Mouse (Mus musculus) stomach, postnatal 0 days (tissue): ENCODE measurements around the gene Eif4ebp2. TPM values are rescaled to one million over a fixed set of nuclear protein-coding genes. Genes with fewer than 3 reads are reported as not detected.

ENCODE experiments used
- ATAC-seq: fragments of 200-750 bp; cut with Nextera tagmentation; 2 replicates; pipeline ENCODE4 v1.8.0; 2017; ENCODE audit not compliant: low FRiP score, low TSS enrichment
- DNase-seq: peaks from one replicate; pipeline ENCODE4 v3.0.0-alpha.2; 2016; ENCODE audit warnings: low spot score
- H3K27ac ChIP-seq: fragments of 300-500 bp; sonication (generic); replicated peaks from 2 replicates; pipeline ENCODE4 v1.5.1; 2014; ENCODE audit warnings: mild to moderate bottlenecking, control low read depth
- H3K27me3 ChIP-seq: fragments of 300-500 bp; sonication (generic); 2 replicates; pipeline ENCODE4 v1.6.1; 2014; ENCODE audit warnings: low read length; ENCODE audit not compliant: control insufficient read depth, insufficient read depth
- H3K36me3 ChIP-seq: fragments of 300-500 bp; sonication (generic); 2 replicates; pipeline ENCODE4 v1.6.1; 2014; ENCODE audit warnings: low read length, mixed read lengths; ENCODE audit not compliant: control insufficient read depth, insufficient read depth
- H3K4me1 ChIP-seq: fragments of 300-500 bp; sonication (generic); replicated peaks from 2 replicates; pipeline ENCODE4 v1.6.1; 2014; ENCODE audit warnings: antibody characterized with exemption; ENCODE audit not compliant: control insufficient read depth, insufficient read depth
- H3K4me2 ChIP-seq: fragments of 300-500 bp; sonication (generic); replicated peaks from 2 replicates; pipeline ENCODE4 v1.6.1; 2014; ENCODE audit warnings: low read depth, mild to moderate bottlenecking, control low read depth, moderate library complexity
- H3K4me3 ChIP-seq: fragments of 300-500 bp; sonication (generic); 2 replicates; pipeline ENCODE4 v1.5.1; 2014; ENCODE audit warnings: low read depth, low read length, control low read depth
- H3K9ac ChIP-seq: fragments of 300-500 bp; sonication (generic); 2 replicates; pipeline ENCODE4 v1.6.1; 2014; ENCODE audit warnings: mild to moderate bottlenecking, low read length, control low read depth, mixed read lengths
- H3K9me3 ChIP-seq: fragments of 300-500 bp; sonication (generic); 2 replicates; pipeline ENCODE4 v1.6.1; 2016; ENCODE audit warnings: low read length; ENCODE audit not compliant: control insufficient read depth
- CTCF ChIP-seq: IDR thresholded peaks from 2 replicates; pipeline ENCODE4 v1.5.1; 2016; ENCODE audit warnings: antibody characterized with exemption, low read depth, mild to moderate bottlenecking, moderate library complexity
- EP300 ChIP-seq: optimal IDR thresholded peaks from 2 replicates; pipeline ENCODE3; 2016; ENCODE audit warnings: antibody characterized with exemption
- WGBS: fragments of 180-500 bp; shearing (Covaris S2); extraction: QIAGEN DNeasy Blood & Tissue Kit; methylation state at CpG from one replicate; pipeline ENCODE4 v1.1.7; 2014; 5-methylcytosine and 5-hydroxymethylcytosine counted together
- polyA plus RNA-seq: library from polyadenylated mRNA; unstranded; fragments of >200 nt; fragmentation: Nextera tagmentation; extraction: Ambion mirVana; gene quantifications from 2 replicates; pipeline ENCODE4 v1.2.1, GENCODE M21; 2015

Eif4ebp2 gene
- polyA plus RNA-seq, 1 experiment from 2014 or later, result 47.7 TPM

DNA sequence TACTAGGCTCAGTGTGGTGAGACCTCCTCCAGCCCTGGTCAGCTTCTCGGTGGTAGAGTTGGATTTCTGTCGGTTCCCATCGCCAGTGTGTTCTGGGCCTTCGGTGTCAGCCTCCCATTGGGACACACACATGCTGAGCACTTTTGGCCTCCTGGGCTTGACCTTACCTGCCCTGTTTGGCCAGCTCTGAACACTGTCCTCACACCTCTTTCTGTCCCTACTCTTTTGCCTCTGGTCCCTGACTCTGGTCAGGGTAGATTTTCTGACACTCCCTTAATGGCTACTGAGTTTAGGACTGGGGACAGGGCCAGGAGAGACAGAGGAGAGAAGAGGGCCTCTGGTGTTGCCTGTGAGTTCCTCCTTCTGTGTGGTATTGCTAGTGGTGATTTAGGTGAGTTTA lies 27.5 kb upstream of the Eif4ebp2 start:
- DNase-seq, result no peak
- TF ChIP-seq EP300 (no peak), CTCF (no peak)
- ATAC-seq, result no peak
- H3K4me2 ChIP-seq, result no peak overlapping the region
- no peak overlapping the region for H3K9ac ChIP-seq
- H3K4me3 ChIP-seq, result no peak overlapping the region
- H3K27ac ChIP-seq, result no peak overlapping the region
- H3K4me1 ChIP-seq, result peaks cover 4% of the 10 kb centered on the region; the same call in 1 of the 2 replicates
- no peaks in the 10 kb centered on the region for H3K36me3 ChIP-seq
- no peaks in the 10 kb centered on the region for H3K27me3 ChIP-seq
- WGBS, result 88% methylated on average over 4 of the region's 4 CpGs
- no peaks in the 10 kb centered on the region for H3K9me3 ChIP-seq

DNA sequence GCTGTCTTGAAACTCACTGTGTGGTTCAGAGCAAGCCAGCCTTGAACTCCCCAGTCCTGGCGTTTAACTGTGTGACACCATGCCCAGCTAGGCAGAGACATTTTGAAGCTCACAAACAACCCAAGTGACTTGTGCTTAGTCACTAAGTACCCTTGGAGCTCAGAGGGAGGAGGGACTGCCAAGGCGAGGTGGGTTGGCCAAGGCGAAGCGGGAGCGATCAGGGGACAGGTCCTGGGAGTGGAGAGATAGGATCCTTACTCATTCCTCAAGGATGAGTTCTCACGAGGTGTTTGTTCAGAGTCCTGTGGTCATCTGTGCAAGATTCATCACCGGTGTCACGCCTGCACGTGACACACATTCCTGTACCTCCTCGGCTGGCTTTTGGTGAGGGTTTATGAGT lies 27.0 kb upstream of the Eif4ebp2 start:
- no peak overlapping the region for H3K9ac ChIP-seq
- no peak for DNase-seq
- H3K36me3 ChIP-seq, result no peaks in the 10 kb centered on the region
- no peak overlapping the region for H3K4me3 ChIP-seq
- H3K27me3 ChIP-seq, result no peaks in the 10 kb centered on the region
- 89% methylated on average over 10 of the region's 10 CpGs for WGBS
- no peak overlapping the region for H3K4me2 ChIP-seq
- TF ChIP-seq EP300, result no peak
- no peak for TF ChIP-seq CTCF
- peaks cover 4% of the 10 kb centered on the region; the same call in 1 of the 2 replicates for H3K4me1 ChIP-seq
- no peaks in the 10 kb centered on the region for H3K9me3 ChIP-seq
- no peak overlapping the region for H3K27ac ChIP-seq
- ATAC-seq, result no peak

DNA sequence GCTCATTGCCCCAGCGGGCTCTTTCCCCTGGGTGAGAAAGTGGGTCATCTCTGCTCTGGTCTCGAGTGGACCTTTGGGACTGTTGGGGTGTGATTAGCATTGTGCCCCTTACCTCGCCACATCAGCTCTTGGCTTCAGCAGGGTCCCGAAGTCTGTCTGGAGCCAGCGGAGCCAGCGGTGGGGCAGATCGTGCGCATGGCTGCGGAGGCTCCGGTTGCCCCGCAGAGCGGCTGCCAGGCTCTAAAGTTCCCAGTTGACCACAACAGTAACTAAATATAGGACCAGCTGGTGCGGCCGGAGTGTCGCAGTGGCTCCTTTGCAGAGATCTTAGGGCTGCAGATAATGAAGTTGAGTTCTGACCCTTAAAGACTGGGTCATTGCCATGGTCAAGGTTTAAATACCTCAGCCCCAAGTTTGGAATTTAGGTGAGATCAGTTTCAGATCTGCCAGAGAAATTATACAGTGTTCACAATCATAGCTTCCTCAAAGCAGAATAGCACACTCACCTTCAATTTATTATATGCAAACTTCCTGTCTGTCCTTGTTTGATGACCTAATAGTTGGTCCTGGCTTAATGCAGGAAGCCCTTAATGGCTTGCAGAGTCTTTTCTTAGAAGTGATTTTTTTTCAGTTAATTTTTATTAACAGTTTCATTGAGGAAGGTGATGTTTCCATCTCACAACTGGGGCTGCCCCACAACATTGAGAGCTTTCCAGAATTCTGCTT lies 24.1 kb upstream of the Eif4ebp2 start:
- WGBS, result 14% methylated on average over 15 of the region's 15 CpGs
- Histone ChIP-seq H3K9me3 (no peaks in the 10 kb centered on the region), H3K27ac (peak overlapping the region; percentile 70), H3K27me3 (no peaks in the 10 kb centered on the region), H3K4me1 (peaks cover 4% of the 10 kb centered on the region; the same call in 1 of the 2 replicates), H3K4me2 (peak overlapping the region; percentile 99), H3K9ac (peak overlapping the region; percentile 66), H3K4me3 (peak overlapping the region; percentile 70), H3K36me3 (no peaks in the 10 kb centered on the region)
- no peak for ATAC-seq
- TF ChIP-seq EP300, result no peak
- no peak for TF ChIP-seq CTCF
- DNase-seq, result no peak

DNA sequence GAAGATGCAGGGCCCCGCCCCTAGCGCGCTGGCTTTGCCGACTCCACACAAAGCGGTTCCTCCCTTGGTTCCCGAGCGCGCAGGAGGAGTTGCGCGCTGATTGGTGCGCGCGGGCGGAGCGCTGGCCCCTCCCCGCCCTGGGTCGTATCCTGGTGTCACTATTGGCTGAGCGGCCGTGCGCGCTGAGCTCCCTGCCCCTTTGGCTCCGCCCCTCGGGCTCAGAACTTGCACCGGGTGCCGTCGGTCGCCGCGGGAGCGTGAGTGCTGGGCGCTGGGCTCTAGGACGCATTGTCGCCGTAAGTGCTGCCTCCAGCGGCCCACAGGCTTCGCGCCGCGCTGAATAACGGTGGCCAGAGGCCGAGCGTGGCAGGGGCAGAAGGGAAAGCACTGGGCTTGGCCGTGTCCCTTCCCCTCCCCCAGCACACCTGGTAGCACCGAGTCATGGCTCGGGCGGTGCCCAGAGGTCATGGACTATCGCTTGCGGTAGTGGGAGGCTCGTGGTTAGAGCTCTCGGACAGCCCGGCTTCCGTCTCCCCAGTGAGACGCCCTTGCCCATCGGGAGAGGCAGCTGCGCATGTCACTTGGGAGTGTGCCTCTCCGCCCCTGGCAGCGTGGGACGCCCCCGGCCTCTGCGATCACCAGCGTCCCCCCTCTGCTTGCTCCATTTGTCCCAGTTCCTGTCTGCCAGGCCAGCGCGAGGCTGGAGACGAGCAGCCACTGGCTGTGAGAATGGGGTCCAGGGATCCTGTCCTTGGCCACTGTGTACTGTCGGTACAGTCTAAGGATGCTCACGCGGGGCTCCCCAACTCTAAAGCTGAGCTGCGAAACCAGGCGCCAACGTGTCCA lies 23.4 kb upstream of the Eif4ebp2 start, which contains the start of gene Lrrc20:
Gene Lrrc20 (plus strand): TSS at position 208 of the 846 bp plus-strand sequence.
- DNase-seq, result peak; percentile 92
- under 1% methylated on average over 70 of the region's 70 CpGs for WGBS
- Histone ChIP-seq H3K27ac (peak within 1 kb of the TSS; percentile 70), H3K4me1 (peaks cover 4% of the 10 kb centered on the region; the same call in 1 of the 2 replicates), H3K36me3 (no peaks in the 10 kb centered on the region), H3K4me2 (peak within 1 kb of the TSS; percentile 99), H3K9me3 (no peaks in the 10 kb centered on the region), H3K4me3 (peak within 1 kb of the TSS; percentile 70), H3K27me3 (no peaks in the 10 kb centered on the region), H3K9ac (peak within 1 kb of the TSS; percentile 66)
- TF ChIP-seq EP300 (no peak), CTCF (peak; percentile 36; the same call in 1 of the 2 replicates)
- ATAC-seq, result peak; percentile 97

DNA sequence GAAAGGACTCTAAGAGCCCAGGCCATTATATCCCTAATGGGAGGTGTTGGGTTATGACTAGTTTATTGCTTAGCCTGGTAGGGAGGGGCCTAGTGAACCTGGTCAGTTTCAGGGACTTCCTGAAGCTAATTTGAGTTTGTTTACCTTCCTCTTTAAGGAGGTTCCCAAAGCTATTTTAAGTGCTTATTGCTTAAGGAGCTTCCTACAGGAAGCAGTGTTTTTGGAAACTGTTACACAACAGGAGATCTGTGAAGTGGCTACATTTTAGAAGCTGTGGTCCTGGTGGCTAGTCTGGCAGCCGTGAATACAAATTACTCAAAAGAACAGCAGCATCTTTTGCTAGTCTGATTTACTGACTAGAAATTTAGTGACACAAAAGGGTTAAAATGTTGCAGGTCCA lies 21.9 kb upstream of the Eif4ebp2 start:
- ATAC-seq, result no peak
- peaks cover 4% of the 10 kb centered on the region; the same call in 1 of the 2 replicates for H3K4me1 ChIP-seq
- no peak overlapping the region for H3K9ac ChIP-seq
- H3K27ac ChIP-seq, result no peak overlapping the region
- H3K36me3 ChIP-seq, result no peaks in the 10 kb centered on the region
- H3K4me2 ChIP-seq, result no peak overlapping the region
- no peaks in the 10 kb centered on the region for H3K9me3 ChIP-seq
- DNase-seq, result no peak
- 76% methylated on average over 1 of the region's 1 CpGs for whole genome bisulfite sequencing
- no peak for TF ChIP-seq EP300
- no peak for TF ChIP-seq CTCF
- no peak overlapping the region for H3K4me3 ChIP-seq
- no peaks in the 10 kb centered on the region for H3K27me3 ChIP-seq
